Mouse (Mus musculus) CH12.LX (cell line): ENCODE data around the gene Cd300c. TPM values are rescaled to one million over a fixed set of nuclear protein-coding genes. Genes with fewer than 3 reads are reported as not detected.

Experiments
- DNase-seq: peaks from one replicate; pipeline ENCODE4 v3.0.0-alpha.2; 2013; ENCODE audit errors: extremely low read depth
- H3K27ac ChIP-seq: 2 replicates; pipeline ENCODE4 v1.5.1; 2012; ENCODE audit warnings: low read depth, mild to moderate bottlenecking, control low read depth, moderate library complexity; ENCODE audit not compliant: insufficient read depth
- H3K27me3 ChIP-seq: replicated peaks from 2 replicates; pipeline ENCODE3; 2012; ENCODE audit warnings: inconsistent platforms
- H3K36me3 ChIP-seq, 2 experiments: replicated peaks in 1 of 2; 2 replicates each; pipeline versions ENCODE3 to v1.6.1; 2012; ENCODE audit warnings: inconsistent platforms in 1 of 2, low read length in 1 of 2, mild to moderate bottlenecking in 1 of 2, mixed read lengths in 1 of 2, moderate library complexity in 1 of 2; ENCODE audit not compliant: control insufficient read depth in 1 of 2, insufficient read depth in 1 of 2
- H3K4me1 ChIP-seq, 2 experiments: 2 replicates each; pipeline ENCODE4 v1.6.1; 2012; ENCODE audit warnings: inconsistent platforms in 1 of 2, moderate library complexity in 1 of 2; ENCODE audit not compliant: insufficient read depth in 2 of 2, control insufficient read depth in 1 of 2
- H3K4me2 ChIP-seq: 2 replicates; pipeline ENCODE4 v1.6.1; 2012; ENCODE audit warnings: low read depth, mild to moderate bottlenecking, control low read depth; ENCODE audit not compliant: poor library complexity, insufficient read depth, severe bottlenecking
- H3K4me3 ChIP-seq, 3 experiments: fragments of 150-350 bp in 1 of 3; sonication (generic) in 1 of 3; replicated peaks in 1 of 3; 2 replicates each; pipeline versions ENCODE3 to v1.5.1; 2011 to 2012; ENCODE audit warnings: low read depth in 2 of 3, low read length in 2 of 3, mild to moderate bottlenecking in 2 of 3, moderate library complexity in 2 of 3, control low read depth in 1 of 3, improper control_type of control experiment in 1 of 3, inconsistent platforms in 1 of 3, mixed read lengths in 1 of 3; ENCODE audit not compliant: poor library complexity in 1 of 3
- H3K79me2 ChIP-seq: replicated peaks from 2 replicates; pipeline ENCODE4 v1.6.1; 2012; ENCODE audit warnings: mild to moderate bottlenecking, moderate library complexity; ENCODE audit not compliant: control insufficient read depth, poor library complexity, insufficient read depth, severe bottlenecking; ENCODE audit errors: extremely low read depth
- H3K9ac ChIP-seq: 2 replicates; pipeline ENCODE4 v1.6.1; 2012; ENCODE audit warnings: low read depth, mild to moderate bottlenecking, control low read depth, moderate library complexity; ENCODE audit not compliant: insufficient read depth
- H3K9me3 ChIP-seq: replicated peaks from 2 replicates; pipeline ENCODE3; 2012; ENCODE audit warnings: low read length, inconsistent platforms, mixed read lengths
- BHLHE40 ChIP-seq: IDR thresholded peaks from 2 replicates; pipeline ENCODE4 v1.6.1; 2011; ENCODE audit warnings: mild to moderate bottlenecking, low read depth, low read length, improper control_type of control experiment
- CHD1 ChIP-seq: IDR thresholded peaks from 2 replicates; pipeline ENCODE4 v1.6.1; 2012; ENCODE audit warnings: low read depth, low read length, improper control_type of control experiment, inconsistent platforms
- CTCF ChIP-seq, 2 experiments: IDR thresholded peaks in 1 of 2; conservative IDR thresholded peaks in 1 of 2; 2 replicates each; pipeline ENCODE4 v1.5.1; 2011 to 2012; ENCODE audit warnings: low read depth in 2 of 2, low read length in 2 of 2, improper control_type of control experiment in 1 of 2, inconsistent platforms in 1 of 2, mild to moderate bottlenecking in 1 of 2, moderate library complexity in 1 of 2
- E2F4 ChIP-seq: IDR thresholded peaks from 2 replicates; pipeline ENCODE4 v1.6.1; 2011; ENCODE audit warnings: low read depth, low read length, improper control_type of control experiment; ENCODE audit not compliant: insufficient replicate concordance
- EP300 ChIP-seq: IDR thresholded peaks from 2 replicates; pipeline ENCODE4 v1.6.1; 2011; ENCODE audit warnings: low read length, improper control_type of control experiment
- GABPA ChIP-seq: IDR thresholded peaks from 2 replicates; pipeline ENCODE4 v1.6.1; 2012; ENCODE audit warnings: low read depth, low read length, improper control_type of control experiment, inconsistent platforms; ENCODE audit not compliant: insufficient replicate concordance
- HCFC1 ChIP-seq: IDR thresholded peaks from 2 replicates; pipeline ENCODE4 v1.6.1; 2012; ENCODE audit warnings: low read depth, mild to moderate bottlenecking, inconsistent platforms, low read length, improper control_type of control experiment
- JUN ChIP-seq: IDR thresholded peaks from 2 replicates; pipeline ENCODE4 v1.6.1; 2011; ENCODE audit warnings: low read depth, mild to moderate bottlenecking, low read length, improper control_type of control experiment, moderate library complexity; ENCODE audit not compliant: insufficient read depth
- MAX ChIP-seq: IDR thresholded peaks from 2 replicates; pipeline ENCODE4 v1.6.1; 2011; ENCODE audit warnings: low read length, improper control_type of control experiment
- MAZ ChIP-seq: IDR thresholded peaks from 2 replicates; pipeline ENCODE4 v1.6.1; 2012; ENCODE audit warnings: low read depth, mild to moderate bottlenecking, inconsistent platforms, low read length, improper control_type of control experiment, moderate library complexity
- MEF2A ChIP-seq: IDR thresholded peaks from 2 replicates; pipeline ENCODE4 v1.6.1; 2014; ENCODE audit warnings: low read depth, mild to moderate bottlenecking, inconsistent platforms, low read length, improper control_type of control experiment, borderline replicate concordance
- MXI1 ChIP-seq: IDR thresholded peaks from 2 replicates; pipeline ENCODE4 v1.6.1; 2011; ENCODE audit warnings: mild to moderate bottlenecking, low read depth, low read length, improper control_type of control experiment
- MYC ChIP-seq: IDR thresholded peaks from 2 replicates; pipeline ENCODE4 v1.6.1; 2011; ENCODE audit warnings: low read depth, mild to moderate bottlenecking, improper control_type of control experiment, low read length
- NELFE ChIP-seq: IDR thresholded peaks from 2 replicates; pipeline ENCODE4 v1.6.1; 2011; ENCODE audit warnings: low read depth, low read length, improper control_type of control experiment
- NRF1 ChIP-seq: IDR thresholded peaks from 2 replicates; pipeline ENCODE4 v1.6.1; 2014; ENCODE audit warnings: low read depth, mild to moderate bottlenecking, inconsistent platforms, low read length, improper control_type of control experiment, moderate library complexity
- RAD21 ChIP-seq: IDR thresholded peaks from 2 replicates; pipeline ENCODE4 v1.6.1; 2011; ENCODE audit warnings: low read depth, mild to moderate bottlenecking, low read length, improper control_type of control experiment, moderate library complexity
- RCOR1 ChIP-seq: conservative IDR thresholded peaks from 2 replicates; pipeline ENCODE4 v1.6.1; 2012; ENCODE audit warnings: low read depth, mild to moderate bottlenecking, inconsistent platforms, low read length, improper control_type of control experiment
- SIN3A ChIP-seq: IDR thresholded peaks from 2 replicates; pipeline ENCODE4 v1.6.1; 2012; ENCODE audit warnings: low read length, improper control_type of control experiment, inconsistent platforms
- SMC3 ChIP-seq: IDR thresholded peaks from 2 replicates; pipeline ENCODE4 v1.6.1; 2011; ENCODE audit warnings: low read depth, low read length, improper control_type of control experiment
- TCF12 ChIP-seq: IDR thresholded peaks from 2 replicates; pipeline ENCODE4 v1.6.1; 2014; ENCODE audit warnings: low read depth, mild to moderate bottlenecking, inconsistent platforms, low read length, improper control_type of control experiment
- USF1 ChIP-seq: IDR thresholded peaks from 2 replicates; pipeline ENCODE4 v1.6.1; 2014; ENCODE audit warnings: low read depth, mild to moderate bottlenecking, inconsistent platforms, low read length, improper control_type of control experiment
- USF2 ChIP-seq: conservative IDR thresholded peaks from 2 replicates; pipeline ENCODE4 v1.6.1; 2011; ENCODE audit warnings: low read depth, low read length, improper control_type of control experiment
- ZC3H11A ChIP-seq: IDR thresholded peaks from 2 replicates; pipeline ENCODE4 v1.6.1; 2012; ENCODE audit warnings: low read depth, mild to moderate bottlenecking, inconsistent platforms, low read length, improper control_type of control experiment
- ZKSCAN1 ChIP-seq: IDR thresholded peaks from 2 replicates; pipeline ENCODE4 v1.6.1; 2012; ENCODE audit warnings: low read depth, inconsistent platforms, low read length, improper control_type of control experiment, borderline replicate concordance
- dilution Hi-C: fragments of 300-500 bp; cut with MboI; formaldehyde crosslinking; loops from 2 replicates; pipeline ENCODE4 v1.14.3; 2020; ENCODE audit warnings: low sequenced_read_pairs; ENCODE audit not compliant: extremely low pct_unique_long_range_greater_than_20kb, extremely low pct_ligation_motif_present
- in situ Hi-C: fragments of 300-500 bp; cut with MboI; formaldehyde crosslinking; loops from 3 replicates; pipeline ENCODE4 v1.14.3; 2019; ENCODE audit warnings: low sequenced_read_pairs, low pct_ligation_motif_present, low pct_unique_long_range_greater_than_20kb, mixed read lengths
- polyA plus RNA-seq: library from polyadenylated mRNA; unstranded; fragments of >175 nt; gene quantifications from 2 replicates; pipeline ENCODE4 v1.2.1, GENCODE M21; 2012; ENCODE audit warnings: low read depth; ENCODE audit not compliant: insufficient read length
- total RNA-seq, 2 experiments: library from RNA; depleted of rRNA; stranded (reverse); fragments of 300-350 nt in 1 of 2; fragments of >200 nt in 1 of 2; gene quantifications; 2 replicates each; pipeline ENCODE4 v1.2.3; 2012 to 2014

Cd300c gene
- total and polyA plus RNA-seq, 3 experiments: not detected

DNA sequence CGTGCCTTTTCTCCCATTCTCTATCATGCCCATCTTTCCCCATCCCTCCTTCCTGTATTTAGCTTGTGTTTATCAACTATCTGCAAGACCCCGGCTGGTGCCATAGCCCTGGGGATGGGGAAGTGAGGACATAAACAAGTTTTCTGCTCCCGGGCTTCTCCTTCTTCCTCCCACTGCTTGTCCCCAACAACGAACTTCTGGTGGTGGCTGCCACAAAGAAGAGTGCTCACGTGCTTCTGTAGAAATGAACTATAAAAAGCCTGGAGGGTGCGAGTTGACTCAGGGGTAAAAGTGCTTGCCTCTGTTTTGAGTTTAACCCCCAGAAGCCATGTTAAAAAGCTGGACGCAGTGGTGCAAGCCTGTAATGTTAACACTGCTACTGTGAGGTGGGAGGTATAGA lies 54.0 kb downstream of the Cd300c start:
- TF ChIP-seq GABPA (no peak), MXI1 (no peak), CHD1 (no peak), NELFE (no peak), EP300 (no peak), BHLHE40 (peak; percentile 67), RAD21 (no peak)
- TF ChIP-seq, all 38 proteins: peak for 1
- no peak overlapping the region for H3K4me2 ChIP-seq
- no peak overlapping the region for H3K27ac ChIP-seq

DNA sequence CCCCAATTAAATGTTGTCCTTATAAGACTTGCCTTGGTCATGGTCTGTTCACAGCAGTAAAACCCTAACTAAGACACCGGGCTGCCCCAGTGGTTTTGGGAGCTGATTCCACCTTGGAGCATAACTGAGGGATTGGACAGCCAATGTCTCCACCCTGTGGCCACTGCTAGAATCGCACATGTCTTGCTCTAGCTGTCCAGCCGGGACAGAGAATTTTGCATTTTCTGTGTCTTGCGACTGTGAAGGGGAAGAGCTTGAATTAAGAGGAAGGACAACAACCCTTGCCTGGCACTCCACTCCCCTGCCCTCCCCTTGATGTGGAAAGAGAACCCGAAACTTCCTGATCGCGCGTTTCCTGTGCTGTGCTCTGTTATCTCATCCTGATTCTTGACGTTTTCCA lies 56.1 kb downstream of the Cd300c start:
- TF ChIP-seq NELFE (no peak; the same call in 1 of the 2 replicates), RCOR1 (no peak), ZKSCAN1 (no peak), USF1 (no peak), JUN (no peak), ZC3H11A (peak; percentile 75), E2F4 (no peak), MXI1 (no peak), RAD21 (peak; percentile 90), USF2 (no peak), NRF1 (no peak), SIN3A (peak; percentile 22; the same call in 1 of the 2 replicates), MEF2A (no peak), CTCF (conservative IDR thresholded peaks at IDR 0.05 in 1 of 2, IDR thresholded peaks at IDR 0.05 in 1 of 2; ENCODE audit: low read depth in 2 of 2, low read length in 2 of 2) (peak; percentile 86 to 95), MAX (peak; percentile 94), HCFC1 (no peak), TCF12 (no peak), MYC (peak; percentile 78), MAZ (no peak), EP300 (no peak), SMC3 (peak; percentile 94)
- in situ Hi-C loops: loop anchor here (5.0 kb wide), 1 partner anchor 36 kb away; no protein-coding TSS in a partner anchor
- no peak overlapping the region for H3K4me2 ChIP-seq
- peak; percentile 84 for DNase-seq
- H3K9ac ChIP-seq: no peak overlapping the region
- no peaks in the 10 kb centered on the region for H3K27me3 ChIP-seq
- no peak overlapping the region for H3K27ac ChIP-seq
- H3K4me3 ChIP-seq: no peak overlapping the region
- H3K4me1 ChIP-seq: peaks cover 4 to 21% of the 10 kb centered on the region in 2 experiments; a peak in 2 of 4 replicates
- H3K9me3 ChIP-seq: no peaks in the 10 kb centered on the region
- no peaks in the 10 kb centered on the region for H3K79me2 ChIP-seq
- dilution Hi-C loops: no loop called here
- H3K36me3 ChIP-seq: no peaks in the 10 kb centered on the region

More for the DNA sequence above, 54.0 kb downstream of the Cd300c start:
- Histone ChIP-seq H3K9ac (no peak overlapping the region), H3K4me3 (no peak overlapping the region), H3K27me3 (no peaks in the 10 kb centered on the region), H3K9me3 (peaks cover 3% of the 10 kb centered on the region), H3K79me2 (no peaks in the 10 kb centered on the region), H3K4me1 (peaks cover 4 to 21% of the 10 kb centered on the region in 2 experiments; a peak in 2 of 4 replicates), H3K36me3 (no peaks in the 10 kb centered on the region)
- dilution Hi-C loops (no loop called here), in situ Hi-C loops (loop anchor here (5.0 kb wide), 1 partner anchor 38 kb away; no protein-coding TSS in a partner anchor)
- no peak for DNase-seq
